ENCODE assay signal across 16 mouse cellular contexts in genomic region chr15:19687239-19687638, GRCm38 (mm10).
"Had no signal": no experiment of that assay in that cellular context is flagged by ENCODE, and none has a peak within 500 bp of the region (broad histone marks: within the 10 kb centered on the region; RNA-seq: fewer than 3 reads in every experiment).

No protein-coding gene starts in this region.

- H3K4me3 ChIP-seq: layer of hippocampus, adult 2 months; limb, embryonic 13.5 days; midbrain, embryonic 10.5 days; myocyte; neural tube, embryonic 15.5 days had no signal

- DNase-seq: kidney, adult 11 months; kidney, postnatal 10 days; kidney, postnatal 4 days; lung, adult 18-20 months; lung, postnatal 4 days; midbrain, embryonic 14.5 days; thymus, adult 18-20 months; thymus, postnatal 14 days had no signal

- H3K9me3 ChIP-seq: limb, embryonic 13.5 days; midbrain, embryonic 10.5 days; neural tube, embryonic 15.5 days had no signal

- H3K36me3 ChIP-seq: limb, embryonic 13.5 days; midbrain, embryonic 10.5 days; neural tube, embryonic 15.5 days had no signal

- H3K9ac ChIP-seq: limb, embryonic 13.5 days; liver, embryonic 14.5 days; neural tube, embryonic 15.5 days had no signal

- H3K27ac ChIP-seq: layer of hippocampus, adult 2 months; limb, embryonic 13.5 days; liver, embryonic 14.5 days; midbrain, embryonic 10.5 days; neural tube, embryonic 15.5 days; stomach, postnatal 0 days had no signal

- H3K27me3 ChIP-seq: limb, embryonic 13.5 days; neural tube, embryonic 15.5 days had no signal

- ATAC-seq: lung, postnatal 0 days had no signal

- H3K4me1 ChIP-seq: limb, embryonic 13.5 days; midbrain, embryonic 10.5 days; neural tube, embryonic 15.5 days had no signal

- H3K4me2 ChIP-seq: limb, embryonic 13.5 days; neural tube, embryonic 15.5 days had no signal
